Mouse (Mus musculus): Measurements from ENCODE around the gene Krt79. TPM values are rescaled to one million over a fixed set of nuclear protein-coding genes. Genes with fewer than 3 reads are reported as not detected.

Gene Krt79
- total and polyA plus RNA-seq, 3 experiments, result not detected

DNA sequence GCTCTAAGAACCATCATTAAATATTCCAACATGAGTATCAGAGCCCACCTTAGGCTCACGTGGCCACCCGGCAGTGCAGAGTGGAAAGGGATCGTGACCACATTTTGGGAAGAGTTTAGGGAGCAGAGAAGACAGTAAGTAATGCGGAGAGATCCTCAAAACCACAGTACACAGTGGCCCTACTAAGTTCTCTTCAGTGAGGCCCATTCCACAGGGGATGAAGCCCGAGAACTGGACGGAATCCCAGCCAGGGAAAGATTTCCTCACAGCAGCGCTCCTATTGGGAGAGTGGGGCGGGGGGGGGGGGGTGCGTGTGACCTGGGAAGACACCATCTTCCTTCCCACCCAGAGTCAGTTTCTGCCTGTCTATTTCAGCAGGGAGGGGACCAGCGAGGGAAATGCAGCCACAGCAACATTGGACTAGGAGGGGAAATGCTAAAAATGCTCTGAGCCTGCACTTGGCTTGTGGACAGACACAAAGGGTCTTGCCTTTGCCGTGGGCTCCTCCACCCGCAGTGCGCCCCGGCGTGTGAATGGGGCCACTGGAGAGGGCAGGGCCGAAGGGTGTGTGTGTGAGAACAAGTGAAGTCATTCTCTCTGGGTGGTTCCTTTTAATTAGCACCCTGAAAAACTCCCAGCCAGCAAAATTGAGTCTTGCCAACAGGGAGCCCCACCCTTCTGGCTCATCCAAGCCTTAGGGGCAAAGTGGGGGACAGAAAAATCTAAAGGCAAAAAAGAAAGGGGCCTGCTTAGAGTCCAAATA is 34.1 kb upstream of the Krt79 start:
- Histone ChIP-seq H3K4me1 (ENCODE audit: control insufficient read depth in 1 of 2, insufficient read depth in 2 of 2) (peaks cover 5 to 24% of the 10 kb centered on the region in 2 experiments; a peak in 3 of 4 replicates), H3K27ac (ENCODE audit: insufficient read depth, low read depth) (no peak overlapping the region), H3K9me3 (replicated peaks; ENCODE audit: low read length) (no peaks in the 10 kb centered on the region), H3K79me2 (replicated peaks; ENCODE audit: control insufficient read depth, extremely low read depth, insufficient read depth, poor library complexity, severe bottlenecking) (no peaks in the 10 kb centered on the region), H3K9ac (ENCODE audit: insufficient read depth, low read depth) (no peak overlapping the region), H3K4me2 (ENCODE audit: insufficient read depth, low read depth, poor library complexity, severe bottlenecking) (peak overlapping the region; percentile 70; the same call in 1 of the 2 replicates), H3K27me3 (replicated peaks) (peaks cover 89% of the 10 kb centered on the region), H3K4me3 (replicated peaks in 1 of 3; ENCODE audit: low read depth in 2 of 3, low read length in 2 of 3, poor library complexity in 1 of 3) (no peak overlapping the region), H3K36me3 (replicated peaks in 1 of 2; ENCODE audit: control insufficient read depth in 1 of 2, insufficient read depth in 1 of 2, low read length in 1 of 2) (no peaks in the 10 kb centered on the region)
- TF ChIP-seq ZC3H11A (IDR thresholded peaks at IDR 0.05; ENCODE audit: low read depth, low read length) (no peak), ZMIZ1 (IDR thresholded peaks at IDR 0.05; ENCODE audit: low read depth, low read length) (no peak), RCOR1 (conservative IDR thresholded peaks at IDR 0.05; ENCODE audit: low read depth, low read length) (no peak), POLR2AphosphoS2 (IDR thresholded peaks at IDR 0.05; ENCODE audit: low read depth, low read length) (no peak), JUND (conservative IDR thresholded peaks at IDR 0.05; ENCODE audit: low read depth, low read length) (no peak), ELF1 (IDR thresholded peaks at IDR 0.05; ENCODE audit: low read depth, low read length) (no peak), RAD21 (IDR thresholded peaks at IDR 0.05; ENCODE audit: low read depth, low read length) (no peak), CTCF (conservative IDR thresholded peaks at IDR 0.05 in 1 of 2, IDR thresholded peaks at IDR 0.05 in 1 of 2; ENCODE audit: low read depth in 2 of 2, low read length in 2 of 2) (no peak), EP300 (IDR thresholded peaks at IDR 0.05; ENCODE audit: low read length) (no peak), KAT2A (IDR thresholded peaks at IDR 0.05; ENCODE audit: insufficient replicate concordance, low read length) (no peak)
- DNase-seq (ENCODE audit: extremely low read depth), result no peak
- dilution Hi-C loops (cut with MboI; ENCODE audit: extremely low pct_ligation_motif_present, extremely low pct_unique_long_range_greater_than_20kb, low sequenced_read_pairs), result no loop called here
- in situ Hi-C loops (cut with MboI; ENCODE audit: low pct_ligation_motif_present, low pct_unique_long_range_greater_than_20kb, low sequenced_read_pairs), result loop anchor here (10.0 kb wide), 2 partner anchors 129 to 449 kb away; no protein-coding TSS in a partner anchor

- peak; percentile 95 for DNase-seq (ENCODE audit: extremely low read depth)
- peak overlapping the region; percentile 70 for H3K4me2 ChIP-seq (ENCODE audit: insufficient read depth, low read depth, poor library complexity, severe bottlenecking)
- H3K27me3 ChIP-seq (replicated peaks), result peaks cover 90% of the 10 kb centered on the region
- H3K9me3 ChIP-seq (replicated peaks; ENCODE audit: low read length), result no peaks in the 10 kb centered on the region
- peaks cover 5 to 24% of the 10 kb centered on the region in 2 experiments; a peak in 3 of 4 replicates for H3K4me1 ChIP-seq (ENCODE audit: control insufficient read depth in 1 of 2, insufficient read depth in 2 of 2)
- no peak overlapping the region for H3K27ac ChIP-seq (ENCODE audit: insufficient read depth, low read depth)
- no peak overlapping the region for H3K4me3 ChIP-seq (replicated peaks in 1 of 3; ENCODE audit: low read depth in 2 of 3, low read length in 2 of 3, poor library complexity in 1 of 3)
- dilution Hi-C loops (cut with MboI; ENCODE audit: extremely low pct_ligation_motif_present, extremely low pct_unique_long_range_greater_than_20kb, low sequenced_read_pairs) (no loop called here), in situ Hi-C loops (cut with MboI; ENCODE audit: low pct_ligation_motif_present, low pct_unique_long_range_greater_than_20kb, low sequenced_read_pairs) (loop anchor here (10.0 kb wide), 2 partner anchors 129 to 449 kb away; no protein-coding TSS in a partner anchor)
- H3K79me2 ChIP-seq (replicated peaks; ENCODE audit: control insufficient read depth, extremely low read depth, insufficient read depth, poor library complexity, severe bottlenecking), result no peaks in the 10 kb centered on the region
- no peak overlapping the region for H3K9ac ChIP-seq (ENCODE audit: insufficient read depth, low read depth)
- H3K36me3 ChIP-seq (replicated peaks in 1 of 2; ENCODE audit: control insufficient read depth in 1 of 2, insufficient read depth in 1 of 2, low read length in 1 of 2), result no peaks in the 10 kb centered on the region
- TF ChIP-seq SMC3 (IDR thresholded peaks at IDR 0.05; ENCODE audit: low read depth, low read length) (peak; percentile 86), JUN (IDR thresholded peaks at IDR 0.05; ENCODE audit: insufficient read depth, low read depth, low read length) (no peak), CTCF (conservative IDR thresholded peaks at IDR 0.05 in 1 of 2, IDR thresholded peaks at IDR 0.05 in 1 of 2; ENCODE audit: low read depth in 2 of 2, low read length in 2 of 2) (peak; percentile 99), EP300 (IDR thresholded peaks at IDR 0.05; ENCODE audit: low read length) (0 out of 2 replicates have a peak, but pooled peaks have one; percentile 24), E2F4 (IDR thresholded peaks at IDR 0.05; ENCODE audit: insufficient replicate concordance, low read depth, low read length) (no peak), MAX (IDR thresholded peaks at IDR 0.05; ENCODE audit: low read length) (peak; percentile 63), CHD2 (IDR thresholded peaks at IDR 0.05; ENCODE audit: low read length) (no peak), UBTF (IDR thresholded peaks at IDR 0.05; ENCODE audit: low read depth, low read length) (no peak), MAZ (IDR thresholded peaks at IDR 0.05; ENCODE audit: low read depth, low read length) (peak; percentile 61; the same call in 1 of the 2 replicates), TCF12 (IDR thresholded peaks at IDR 0.05; ENCODE audit: low read depth, low read length) (peak; percentile 66; the same call in 1 of the 2 replicates), RAD21 (IDR thresholded peaks at IDR 0.05; ENCODE audit: low read depth, low read length) (peak; percentile 95), IRF4 (IDR thresholded peaks at IDR 0.05; ENCODE audit: low read depth, low read length) (peak; percentile 73), ZNF384 (IDR thresholded peaks at IDR 0.05; ENCODE audit: low read depth, low read length) (no peak), MEF2A (IDR thresholded peaks at IDR 0.05; ENCODE audit: borderline replicate concordance, low read depth, low read length) (peak; percentile 54; the same call in 1 of the 2 replicates), CHD1 (IDR thresholded peaks at IDR 0.05; ENCODE audit: low read depth, low read length) (no peak), MXI1 (IDR thresholded peaks at IDR 0.05; ENCODE audit: low read depth, low read length) (peak; percentile 45; the same call in 1 of the 2 replicates), GABPA (IDR thresholded peaks at IDR 0.05; ENCODE audit: insufficient replicate concordance, low read depth, low read length) (no peak), NRF1 (IDR thresholded peaks at IDR 0.05; ENCODE audit: low read depth, low read length) (no peak), ELF1 (IDR thresholded peaks at IDR 0.05; ENCODE audit: low read depth, low read length) (peak; percentile 43; the same call in 1 of the 2 replicates), SIN3A (IDR thresholded peaks at IDR 0.05; ENCODE audit: low read length) (peak; percentile 46; the same call in 1 of the 2 replicates), NELFE (IDR thresholded peaks at IDR 0.05; ENCODE audit: low read depth, low read length) (peak; percentile 72; the same call in 1 of the 2 replicates), HCFC1 (IDR thresholded peaks at IDR 0.05; ENCODE audit: low read depth, low read length) (no peak; the same call in 1 of the 2 replicates)
Measured at GRCm38 (mm10) chr15:101973414-101974077, 33.4 kb upstream of the Krt79 start.
